ENCODE assay signal across 8 mouse cellular contexts in genomic region chr7:111049652-111050421, GRCm38 (mm10). TPM values are rescaled to one million over a fixed set of nuclear protein-coding genes. Genes with fewer than 3 reads are reported as not detected.
A peak's percentile ranks its signal among the peaks of the same experiment; 100 is the strongest.
DNase-seq lines count a peak whose midpoint lies in the region; ATAC-seq and TF ChIP-seq lines count a peak whose summit lies in the region.
"Had no signal": no experiment of that assay in that cellular context is flagged by ENCODE, and none has a peak within 500 bp of the region (broad histone marks: within the 10 kb centered on the region; RNA-seq: fewer than 3 reads in every experiment).

No protein-coding gene starts in this region.

- H3K27me3 ChIP-seq in small intestine, adult 2 months (ENCODE audit: control insufficient read depth, insufficient read depth, low read length) = no peaks in the 10 kb centered on the region
- H3K27me3 ChIP-seq: heart, embryonic 15.5 days had no signal

- ATAC-seq in CD4-positive, CD25-positive, alpha-beta regulatory T cell, adult 4 months = peak; percentile 77

- TF ChIP-seq POLR2A in brain, embryonic 14.5 days (IDR thresholded peaks at IDR 0.05; ENCODE audit: borderline replicate concordance, extremely low read depth, insufficient read depth, insufficient read length, poor library complexity, severe bottlenecking) = no peak
- TF ChIP-seq POLR2A in small intestine, adult 2 months (IDR thresholded peaks at IDR 0.05; ENCODE audit: low read depth, low read length) = no peak

- peaks cover 72% of the 10 kb centered on the region for H3K36me3 ChIP-seq in small intestine, adult 2 months (ENCODE audit: control insufficient read depth, insufficient read depth, low read length)

- H3K27ac ChIP-seq in small intestine, adult 2 months (ENCODE audit: insufficient read depth, low read depth, low read length) = no peak overlapping the region
- H3K27ac ChIP-seq: heart, embryonic 15.5 days had no signal

- H3K4me3 ChIP-seq in small intestine, adult 2 months (ENCODE audit: low read depth, low read length) = no peak overlapping the region
- H3K4me3 ChIP-seq: heart, embryonic 15.5 days had no signal

- H3K4me1 ChIP-seq in small intestine, adult 2 months (ENCODE audit: control insufficient read depth, insufficient read depth, insufficient read length, low read length) = no peaks in the 10 kb centered on the region

- TF ChIP-seq CTCF in brain, embryonic 14.5 days (IDR thresholded peaks at IDR 0.05; ENCODE audit: borderline replicate concordance, extremely low read depth, insufficient read depth, insufficient read length) = peak; percentile 68; the same call in 1 of the 2 replicates
- TF ChIP-seq CTCF in small intestine, adult 2 months (IDR thresholded peaks at IDR 0.05; ENCODE audit: extremely low read depth, insufficient read length, insufficient replicate concordance, low read depth, low read length) = peak; percentile 74; the same call in 1 of the 2 replicates

- WGBS in small intestine, adult 2 months = 58% methylated on average over 6 of the region's 6 CpGs

- DNase-seq in 3T3-L1 (ENCODE audit: low read depth, low spot score) = peak; percentile 71
- DNase-seq in brain, embryonic 14.5 days (ENCODE audit: low read depth) = peak; percentile 79
- DNase-seq in frontal cortex, postnatal 25 days (ENCODE audit: low spot score in 2 of 2) = peak; percentile 19 to 24
- peak; percentile 75 for DNase-seq in kidney, postnatal 14 days
- peak; percentile 66 for DNase-seq in lung, postnatal 14 days

RNA-seq across cellular contexts. Expression of gene Ctr9, which starts 21.1 kb away (rescaled TPM):
- 10 to 100 TPM; 39.0 to 49.5 TPM for polyA plus RNA-seq in CD4-positive, CD25-positive, alpha-beta regulatory T cell, adult 4 months (2017; shearing (Covaris generic))
- polyA plus RNA-seq in brain, embryonic 14.5 days (2012; rRNA removed) = 44.9 and 55.8 TPM in 2 replicates
- 2.3 and 3.9 TPM in 2 replicates for polyA plus RNA-seq in small intestine, adult 2 months (2012; rRNA removed)

RNA-seq across cellular contexts. Expression of gene Eif4g2, which starts 33.0 kb away (rescaled TPM):
- 100 to 1,000 TPM; 830 to 908 TPM for polyA plus RNA-seq in CD4-positive, CD25-positive, alpha-beta regulatory T cell, adult 4 months (2017; shearing (Covaris generic))
- 594 and 722 TPM in 2 replicates for polyA plus RNA-seq in brain, embryonic 14.5 days (2012; rRNA removed)
- 17.3 and 28.7 TPM in 2 replicates for polyA plus RNA-seq in small intestine, adult 2 months (2012; rRNA removed)

Comparison
In these comparisons a context has a peak if more than half of its experiments do, and no peak if none do; other contexts are left out.
1. DNase-seq: peak in every context shown above with its lines; median percentile 79 in brain, embryonic 14.5 days; 75 in kidney, postnatal 14 days; 71 in 3T3-L1; 66 in lung, postnatal 14 days; 22 in frontal cortex, postnatal 25 days.
2. RNA of gene Eif4g2, which starts 33.0 kb away (polyA plus RNA-seq): 830 to 908 TPM in CD4-positive, CD25-positive, alpha-beta regulatory T cell, adult 4 months and 594 to 722 TPM in brain, embryonic 14.5 days; 17.3 to 28.7 TPM in small intestine, adult 2 months; every median in the first group is over 10 times any median in the second.